Mouse (Mus musculus) kidney, postnatal 25 days (tissue): Measurements from ENCODE around the gene BC004004.
"Not testable (repeated sequence)": the region's sequence is repeated elsewhere in the genome, so short reads cannot be mapped to it uniquely, and the experiment has no call there.

Experiments
- DNase-seq, 2 experiments: peaks; one replicate each; pipeline ENCODE4 v3.0.0; 2021; ENCODE audit warnings: mixed read lengths in 2 of 2

Gene BC004004

DNA sequence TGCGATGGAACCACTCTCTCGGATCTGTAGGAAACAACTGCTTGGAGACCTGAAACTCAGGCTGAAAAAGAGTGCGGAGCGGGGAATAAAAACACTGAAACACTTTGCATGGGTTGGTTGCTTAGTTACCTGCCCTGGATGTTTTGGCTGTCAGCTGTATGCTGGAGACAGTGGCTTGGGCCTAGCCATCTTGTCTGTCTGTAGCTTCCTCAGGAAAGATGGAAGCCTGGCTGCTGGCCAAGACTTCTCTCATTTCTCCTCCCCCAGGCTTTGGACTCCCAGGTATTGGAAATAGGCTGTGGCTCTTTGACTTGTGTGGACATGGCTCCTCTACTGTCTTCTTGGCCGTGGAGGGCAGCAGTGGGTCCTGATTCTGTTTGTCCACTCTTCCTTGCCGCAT is 32.8 kb downstream of the BC004004 start:
- peak in 1 of 2 experiments; percentile 50 for DNase-seq

DNA sequence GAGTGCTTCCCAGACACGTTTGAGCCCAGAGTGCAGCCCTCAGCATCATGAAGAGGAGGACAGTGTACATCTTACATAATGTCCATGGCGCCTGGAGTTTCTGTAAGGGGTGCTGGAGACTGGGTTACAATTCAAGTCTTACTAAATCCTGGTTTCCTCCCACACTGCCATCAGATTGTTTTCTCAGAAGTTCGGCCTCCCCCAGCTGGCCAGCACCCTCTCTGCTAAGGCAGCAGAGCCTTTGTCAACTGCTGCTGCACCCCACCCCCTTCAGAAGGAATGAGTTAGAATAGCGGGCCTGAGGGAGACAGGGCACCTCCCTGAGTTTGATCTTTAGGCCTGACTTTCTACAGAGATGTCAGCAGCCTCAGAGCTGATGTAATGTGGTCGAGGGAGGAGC is 33.6 kb downstream of the BC004004 start:
- DNase-seq: no peak

DNA sequence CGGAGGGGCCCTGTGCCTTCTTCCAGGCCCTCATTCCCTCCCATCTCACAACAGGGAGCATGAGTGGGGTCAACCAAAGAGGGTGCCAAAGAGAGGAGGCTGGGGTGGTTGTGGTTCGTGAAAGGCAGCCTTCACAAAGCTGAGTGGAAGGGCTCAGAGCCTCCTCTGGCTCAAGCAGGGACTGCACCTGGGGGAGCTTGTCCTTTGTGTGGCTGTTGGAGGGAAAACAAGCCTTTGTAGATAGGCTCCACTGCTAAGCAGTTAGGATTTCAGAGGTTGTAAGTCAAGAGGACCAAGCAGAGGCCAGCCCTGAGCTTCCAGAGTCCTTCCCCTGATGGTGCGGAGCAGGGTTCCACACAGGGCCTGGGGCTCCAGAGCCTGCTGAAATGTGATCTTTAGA is 34.5 kb downstream of the BC004004 start:
- DNase-seq: no peak

DNA sequence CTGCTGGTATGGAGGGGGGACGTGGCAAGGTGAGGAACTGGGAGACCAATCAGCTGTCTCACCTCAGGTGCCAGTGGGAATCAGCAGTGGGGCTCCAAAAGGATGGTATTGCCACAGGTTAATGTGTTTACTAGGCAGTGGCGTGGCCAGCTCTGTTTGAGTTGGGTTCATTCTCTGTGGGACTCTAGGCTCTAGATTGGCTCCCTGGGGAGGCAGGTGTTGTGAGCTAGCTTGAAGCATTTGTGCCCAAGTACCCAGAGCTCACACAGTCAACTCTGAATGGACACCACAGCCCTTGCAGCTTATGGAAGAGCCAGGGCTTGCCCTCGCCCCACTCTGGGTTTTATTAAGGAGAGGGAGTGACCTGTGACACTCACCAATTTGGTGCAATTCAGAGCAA is 35.3 kb downstream of the BC004004 start:
- DNase-seq: no peak

- no peak for DNase-seq
Observed at GRCm38 (mm10) chr17:29304376-29305057, 35.9 kb downstream of the BC004004 start.

- peak; percentile 59 to 62 for DNase-seq
Observed at GRCm38 (mm10) chr17:29305058-29305806, 36.6 kb downstream of the BC004004 start.

DNA sequence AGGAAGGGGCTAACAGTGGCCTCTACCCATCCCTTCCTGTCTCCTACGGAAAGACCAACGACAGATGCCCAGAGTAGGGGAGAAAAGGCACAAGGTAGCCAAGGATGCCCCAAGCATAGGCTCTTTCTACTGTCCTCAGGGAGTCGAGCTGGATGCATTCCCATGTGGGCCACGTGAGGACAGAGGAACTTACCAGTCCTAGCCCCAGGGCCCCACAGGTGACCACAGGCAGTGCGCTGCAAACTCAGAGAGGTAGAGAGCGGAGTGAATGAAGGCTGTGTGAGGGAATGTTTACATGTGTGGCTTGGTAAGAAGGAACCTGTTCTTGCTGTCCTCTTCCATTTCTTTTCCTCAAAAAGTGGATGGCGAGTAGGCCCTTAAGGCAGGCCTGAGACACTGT is 37.3 kb downstream of the BC004004 start:
- DNase-seq: no peak

DNA sequence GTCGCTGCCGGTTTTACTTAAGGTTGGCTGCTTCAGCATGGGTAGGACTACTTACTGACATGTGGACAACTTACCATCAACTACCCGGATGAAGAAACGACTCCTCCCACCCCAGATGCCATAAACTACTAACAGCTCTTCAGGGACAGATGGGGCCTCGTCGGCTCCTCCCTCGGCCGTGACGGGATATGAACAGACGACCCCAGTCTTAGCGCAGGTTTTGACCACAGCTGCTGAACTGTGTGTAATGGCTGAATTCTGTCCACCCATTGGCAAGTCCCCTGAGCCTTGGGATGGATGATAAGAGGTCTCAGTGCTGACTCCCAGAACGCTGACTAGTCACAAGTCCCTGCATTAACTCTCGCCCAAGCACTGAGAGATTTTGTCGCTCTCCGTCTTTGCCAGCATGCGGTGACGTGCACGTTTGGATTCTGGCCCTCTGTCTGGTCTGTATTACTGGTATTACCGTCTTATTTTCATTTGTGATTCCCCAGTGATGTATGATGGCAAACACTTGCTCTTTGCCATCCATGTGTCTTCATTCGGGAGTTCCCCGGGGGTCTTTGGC is 41.6 kb downstream of the BC004004 start:
- DNase-seq: no peak

DNA sequence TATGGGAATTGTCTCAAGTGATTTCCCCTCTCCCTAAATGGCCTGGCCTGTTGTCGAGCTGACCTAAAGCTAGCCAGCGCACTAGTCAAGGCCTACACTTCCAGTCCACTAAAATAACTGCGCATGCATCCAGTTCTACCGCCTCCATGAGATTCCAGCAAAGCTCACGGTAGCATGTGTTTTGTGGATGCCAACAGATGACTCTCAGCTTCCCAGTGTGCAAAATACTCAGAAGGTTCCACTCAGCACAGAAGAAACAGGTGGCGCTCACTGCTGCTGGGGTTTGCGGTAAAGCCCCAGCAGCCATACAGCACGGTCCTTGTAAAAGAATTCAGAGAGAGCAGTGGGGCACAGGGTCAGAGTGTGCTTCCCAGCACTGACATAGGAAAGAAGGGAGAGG is 43.0 kb downstream of the BC004004 start:
- no peak for DNase-seq

DNA sequence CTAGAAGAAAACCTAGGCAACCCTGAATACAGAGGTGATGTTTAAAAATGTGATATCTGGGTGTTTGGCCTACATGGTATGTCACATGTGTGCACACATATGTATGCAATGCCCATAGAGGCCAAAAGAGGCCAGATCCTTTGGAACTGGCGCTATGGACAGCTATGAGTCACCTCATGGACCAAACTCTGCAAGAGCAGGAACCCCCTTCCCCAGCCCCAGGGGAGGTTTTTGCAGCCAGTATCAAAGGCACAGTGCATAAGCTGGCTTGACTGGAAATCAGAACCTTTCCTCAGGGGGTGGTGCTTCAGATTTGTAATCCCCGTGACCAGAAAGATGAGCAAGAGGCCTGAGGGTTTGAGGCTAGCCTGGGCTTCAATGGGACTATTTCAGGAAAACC is 43.5 kb downstream of the BC004004 start:
- no peak for DNase-seq

GRCm38 (mm10) chr17:29313300-29313699 is 44.7 kb downstream of the BC004004 start:
- no peak for DNase-seq

DNA sequence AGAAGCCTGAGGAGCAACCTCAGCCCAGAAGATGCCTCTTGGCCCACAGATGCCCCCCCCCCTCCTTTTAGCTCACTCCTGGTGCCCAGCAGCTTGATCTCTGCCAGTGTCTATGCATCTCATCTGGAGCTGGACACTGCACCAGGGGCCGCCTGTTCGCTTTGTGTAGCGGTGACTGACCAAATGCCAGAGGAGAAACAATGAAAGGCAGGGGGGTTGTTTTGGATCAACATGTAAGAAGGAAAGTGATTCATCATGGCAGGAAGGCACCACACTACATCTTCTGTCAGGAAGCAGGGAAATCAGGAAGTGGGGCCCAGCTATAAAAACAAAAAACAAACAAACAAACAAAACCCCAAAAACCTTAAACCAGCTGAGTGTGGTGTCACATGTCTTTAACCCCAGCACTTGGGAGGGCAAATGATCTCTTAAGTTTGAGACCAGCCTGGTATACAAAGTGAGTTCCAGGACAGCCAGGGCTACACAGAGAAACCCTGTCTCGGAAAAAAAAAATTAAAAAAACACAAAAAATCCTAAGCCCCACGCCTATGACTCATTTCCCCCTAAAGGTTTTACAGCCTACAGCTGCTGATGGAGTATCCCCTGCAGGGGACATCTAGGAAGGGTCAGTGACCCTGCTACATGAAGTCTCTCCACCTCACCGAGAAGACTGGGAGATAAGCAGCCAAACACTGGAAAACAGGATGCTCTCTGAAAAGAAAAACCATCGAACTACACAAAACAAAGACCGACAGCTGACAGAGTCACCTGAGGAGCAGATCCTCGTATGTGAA is 47.3 kb downstream of the BC004004 start:
- peak; percentile 45 to 60 for DNase-seq

DNA sequence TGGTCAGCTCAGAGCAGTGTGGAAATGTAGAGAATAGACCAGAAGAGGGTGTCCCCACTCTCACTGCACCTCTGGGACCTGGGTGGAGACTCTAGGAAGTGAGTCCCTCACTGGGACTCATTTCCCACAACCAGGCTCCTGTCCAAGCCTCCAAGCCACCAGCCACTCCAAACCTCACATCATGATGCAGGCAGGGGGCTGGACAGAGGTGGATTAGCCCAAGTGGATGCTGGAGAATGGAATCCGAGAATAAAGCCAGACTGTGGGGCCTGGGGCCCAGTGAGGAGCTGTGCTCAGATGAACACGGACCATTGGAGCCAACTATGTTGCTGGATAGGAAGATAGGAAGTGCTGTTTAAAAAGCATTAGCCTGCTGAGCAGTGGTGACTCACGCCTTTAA is 48.3 kb downstream of the BC004004 start:
- DNase-seq: no peak

- DNase-seq: not testable (repeated sequence)
Observed at GRCm38 (mm10) chr17:29317380-29317779, 48.8 kb downstream of the BC004004 start, which contains the start of gene Pi16. TSS of gene Pi16 (plus strand) at chr17:29317680.

DNA sequence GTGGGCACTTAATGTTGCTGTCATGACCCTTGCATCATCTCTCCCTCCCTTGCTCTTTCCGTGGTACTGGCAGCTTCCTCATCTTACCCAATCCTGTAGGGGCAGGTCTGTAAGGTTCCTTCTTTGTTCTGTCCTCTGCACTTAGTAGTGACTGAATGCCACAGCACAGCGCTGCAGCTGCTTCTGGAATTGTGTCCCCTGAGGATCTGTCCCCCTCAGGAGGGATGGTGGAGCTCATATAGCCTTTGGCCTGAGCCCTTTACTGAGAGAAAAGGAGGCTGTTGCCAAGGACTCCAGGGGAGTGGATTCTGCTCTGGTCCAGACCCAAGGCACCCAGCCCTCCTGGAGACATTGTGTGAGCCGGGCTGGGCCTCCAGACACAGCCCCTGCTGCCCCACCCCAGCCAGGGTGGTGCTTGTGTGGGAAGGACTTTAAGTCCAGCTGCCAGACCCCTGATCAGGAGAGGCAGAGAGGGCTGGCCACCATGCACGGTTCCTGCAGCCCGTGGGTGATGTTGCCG is 50.2 kb downstream of the BC004004 start:
- no peak for DNase-seq

GRCm38 (mm10) chr17:29319476-29319875 is 50.9 kb downstream of the BC004004 start:
- no peak for DNase-seq

GRCm38 (mm10) chr17:29319881-29320639 is 51.5 kb downstream of the BC004004 start:
- DNase-seq: no peak

GRCm38 (mm10) chr17:29321765-29322602 is 53.4 kb downstream of the BC004004 start:
- no peak for DNase-seq

DNA sequence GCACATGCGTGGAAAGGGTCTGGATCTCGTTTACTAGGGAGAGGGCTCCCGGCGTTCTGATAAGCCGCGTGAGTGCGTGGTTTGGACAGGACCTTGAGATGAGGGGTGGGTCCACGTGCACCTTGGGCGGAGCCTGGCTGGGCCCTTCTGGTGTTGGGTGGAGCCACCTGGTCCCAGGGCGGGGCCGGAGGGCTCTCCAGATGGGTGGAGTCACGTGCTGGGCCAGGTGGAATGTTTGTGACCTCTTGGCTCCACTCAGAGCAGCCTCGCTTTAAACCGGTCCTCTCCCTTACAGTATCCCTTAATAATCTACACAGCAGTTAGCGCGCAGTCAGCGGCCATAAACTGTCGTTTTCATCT is 54.0 kb downstream of the BC004004 start:
- DNase-seq: peak; percentile 66 to 82

DNA sequence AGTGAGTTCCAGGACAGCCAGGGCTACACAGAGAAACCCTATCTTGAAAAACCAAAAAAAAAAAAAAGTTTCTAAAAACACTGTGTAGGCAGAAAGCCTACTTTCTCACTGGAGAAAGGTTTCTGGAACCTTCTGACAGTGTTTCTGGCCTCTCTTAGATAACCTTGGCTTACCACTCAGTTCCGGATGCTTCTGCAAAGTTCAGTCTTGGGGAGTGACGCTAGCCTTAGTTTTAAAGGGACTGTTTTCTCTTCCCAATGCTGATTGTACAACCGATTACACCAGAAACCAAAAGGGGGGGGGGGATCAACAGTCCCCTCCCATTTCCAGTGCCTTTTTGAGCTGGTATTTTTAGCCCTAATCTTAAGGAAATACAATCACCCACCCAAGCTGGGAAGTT is 55.0 kb downstream of the BC004004 start:
- DNase-seq: no peak

GRCm38 (mm10) chr17:29325831-29326230 is 57.2 kb downstream of the BC004004 start:
- no peak for DNase-seq
